Comparison of ENCODE assay signal across 9 mouse cellular contexts in genomic region chr11:116532262-116532809, GRCm38 (mm10). TPM values are rescaled to one million over a fixed set of nuclear protein-coding genes. Genes with fewer than 3 reads are reported as not detected.
DNase-seq lines count a peak whose midpoint lies in the region; ATAC-seq and TF ChIP-seq lines count a peak whose summit lies in the region.
"Had no signal": no experiment of that assay in that cellular context is flagged by ENCODE, and none has a peak within 500 bp of the region (broad histone marks: within the 10 kb centered on the region; RNA-seq: fewer than 3 reads in every experiment).

No protein-coding gene starts in this region.

- peak overlapping the region; percentile 65 for H3K27ac ChIP-seq in heart, embryonic 10.5 days
- H3K27ac ChIP-seq in stomach, postnatal 0 days (replicated peaks), result peak overlapping the region; percentile 86

- no peak for TF ChIP-seq EP300 in stomach, postnatal 0 days (optimal IDR thresholded peaks at IDR 0.05)

- H3K36me3 ChIP-seq in E14TG2a.4 (ENCODE audit: insufficient read depth, low read length), result peaks cover 5% of the 10 kb centered on the region
- 0 out of 2 replicates have a peak, but pooled peaks cover 3% of the 10 kb centered on the region for H3K36me3 ChIP-seq in heart, embryonic 10.5 days
- no peaks in the 10 kb centered on the region for H3K36me3 ChIP-seq in stomach, postnatal 0 days (ENCODE audit: control insufficient read depth, insufficient read depth, low read length)

- peak overlapping the region; percentile 83 for H3K4me3 ChIP-seq in E14TG2a.4 (replicated peaks; ENCODE audit: low read length)
- peak overlapping the region; percentile 72 for H3K4me3 ChIP-seq in heart, embryonic 10.5 days
- peak overlapping the region; percentile 55 for H3K4me3 ChIP-seq in stomach, postnatal 0 days (ENCODE audit: low read depth, low read length)

- DNase-seq in ZHBTc4 (ENCODE audit: low read depth, low spot score), result peak; percentile 53
- no peak for DNase-seq in heart, embryonic 10.5 days (ENCODE audit: low spot score)
- DNase-seq in kidney, postnatal 10 days, result peak; percentile 62
- DNase-seq in stomach, postnatal 0 days (ENCODE audit: low spot score), result peak; percentile 67
- no peak for DNase-seq in thymus, postnatal 10 days (ENCODE audit: low spot score in 2 of 2)
- no peak for DNase-seq in right cerebral cortex, postnatal 14 days

- peak; percentile 45 for ATAC-seq in megakaryocyte progenitor cell, adult 5-6 weeks (replicated peaks; ENCODE audit: poor library complexity)
- peak; percentile 19 for ATAC-seq in stomach, postnatal 0 days (ENCODE audit: low FRiP score, low TSS enrichment)

- H3K9me3 ChIP-seq in E14TG2a.4 (ENCODE audit: low read length), result no peaks in the 10 kb centered on the region
- H3K9me3 ChIP-seq in heart, embryonic 10.5 days, result no peaks in the 10 kb centered on the region
- H3K9me3 ChIP-seq in stomach, postnatal 0 days (ENCODE audit: control insufficient read depth, low read length), result no peaks in the 10 kb centered on the region

- WGBS in heart, embryonic 10.5 days, result under 1% methylated on average over 30 of the region's 30 CpGs
- WGBS in stomach, postnatal 0 days, result 1% methylated on average over 30 of the region's 30 CpGs

- no peak for TF ChIP-seq CTCF in E14TG2a.4 (conservative IDR thresholded peaks at IDR 0.05; ENCODE audit: low read length)
- no peak for TF ChIP-seq CTCF in stomach, postnatal 0 days (IDR thresholded peaks at IDR 0.05; ENCODE audit: low read depth)

- H3K4me1 ChIP-seq in E14TG2a.4 (replicated peaks; ENCODE audit: low read depth, low read length), result peaks cover 73% of the 10 kb centered on the region
- H3K4me1 ChIP-seq in heart, embryonic 10.5 days, result peaks cover 67% of the 10 kb centered on the region
- 0 out of 2 replicates have a peak, but pooled peaks cover 2% of the 10 kb centered on the region for H3K4me1 ChIP-seq in stomach, postnatal 0 days (replicated peaks; ENCODE audit: control insufficient read depth, insufficient read depth)

- peak overlapping the region; percentile 90 for H3K4me2 ChIP-seq in stomach, postnatal 0 days (replicated peaks; ENCODE audit: low read depth)

- H3K9ac ChIP-seq in stomach, postnatal 0 days (ENCODE audit: low read length), result peak overlapping the region; percentile 69

- H3K27me3 ChIP-seq in E14TG2a.4 (ENCODE audit: insufficient read depth, low read length), result peaks cover 77% of the 10 kb centered on the region
- peaks cover 76% of the 10 kb centered on the region for H3K27me3 ChIP-seq in heart, embryonic 10.5 days (ENCODE audit: insufficient read depth, poor library complexity, severe bottlenecking)
- no peaks in the 10 kb centered on the region for H3K27me3 ChIP-seq in stomach, postnatal 0 days (ENCODE audit: control insufficient read depth, insufficient read depth, low read length)

RNA-seq across cellular contexts. Expression of gene Sphk1, which starts 1.6 kb away (rescaled TPM):
- polyA plus RNA-seq in heart, embryonic 10.5 days (2016; fragmentation: Nextera tagmentation; extraction: Ambion mirVana), result 2.3 and 2.7 TPM in 2 replicates
- 7.6 and 15.5 TPM in 2 replicates for total RNA-seq in megakaryocyte progenitor cell, adult 5-6 weeks (2015)
- 6.7 and 26.1 TPM in 2 replicates for total RNA-seq in megakaryocyte progenitor cell, adult 5-6 weeks (2017)
- 7.9 and 10.0 TPM in 2 replicates for polyA plus RNA-seq in stomach, postnatal 0 days (2015; fragmentation: Nextera tagmentation; extraction: Ambion mirVana)

RNA-seq across cellular contexts. Expression of gene Prpsap1, which starts 38.3 kb away (rescaled TPM):
- polyA plus RNA-seq in heart, embryonic 10.5 days (2016; fragmentation: Nextera tagmentation; extraction: Ambion mirVana), result 120 and 142 TPM in 2 replicates
- 46.9 and 49.3 TPM in 2 replicates for total RNA-seq in megakaryocyte progenitor cell, adult 5-6 weeks (2015)
- total RNA-seq in megakaryocyte progenitor cell, adult 5-6 weeks (2017), result 27.9 and 33.0 TPM in 2 replicates
- polyA plus RNA-seq in stomach, postnatal 0 days (2015; fragmentation: Nextera tagmentation; extraction: Ambion mirVana), result 94.0 and 97.1 TPM in 2 replicates

RNA-seq across cellular contexts. Expression of gene Ube2o, which starts 48.9 kb away (rescaled TPM):
- polyA plus RNA-seq in heart, embryonic 10.5 days (2016; fragmentation: Nextera tagmentation; extraction: Ambion mirVana), result 8.5 and 10.3 TPM in 2 replicates
- total RNA-seq in megakaryocyte progenitor cell, adult 5-6 weeks (2015), result 5.0 TPM in 2 replicates
- total RNA-seq in megakaryocyte progenitor cell, adult 5-6 weeks (2017), result 6.1 and 6.4 TPM in 2 replicates
- polyA plus RNA-seq in stomach, postnatal 0 days (2015; fragmentation: Nextera tagmentation; extraction: Ambion mirVana), result 4.7 and 5.3 TPM in 2 replicates

RNA-seq across cellular contexts. Expression of gene Aanat, which starts 53.9 kb away (rescaled TPM):
- not detected in 2 replicates for polyA plus RNA-seq in heart, embryonic 10.5 days (2016; fragmentation: Nextera tagmentation; extraction: Ambion mirVana)
- total RNA-seq in megakaryocyte progenitor cell, adult 5-6 weeks (2015), result not detected in 2 replicates
- total RNA-seq in megakaryocyte progenitor cell, adult 5-6 weeks (2017), result not detected in 2 replicates
- 0.10 TPM in 1 of 2 replicates, not detected in the other for polyA plus RNA-seq in stomach, postnatal 0 days (2015; fragmentation: Nextera tagmentation; extraction: Ambion mirVana)
- total RNA-seq: heart, postnatal 10 days had no signal

Comparison
In these comparisons a context has a peak if more than half of its experiments do, and no peak if none do; other contexts are left out.
1. DNase-seq: peak in ZHBTc4 (single experiment), kidney, postnatal 10 days (single experiment) and stomach, postnatal 0 days (single experiment); none in heart, embryonic 10.5 days (single experiment), thymus, postnatal 10 days (0 of 2) and right cerebral cortex, postnatal 14 days (single experiment).
2. Peak in every context shown above with its lines, with median percentiles within 50 percentile points of each other: H3K4me3 ChIP-seq.